Mouse (Mus musculus) stomach, postnatal 0 days (tissue): Measurements from ENCODE around the gene Tmem189.

Source experiments
- CTCF ChIP-seq: IDR thresholded peaks from 2 replicates; pipeline ENCODE4 v1.5.1; 2016; ENCODE audit warnings: antibody characterized with exemption, low read depth, mild to moderate bottlenecking, moderate library complexity
- EP300 ChIP-seq: optimal IDR thresholded peaks from 2 replicates; pipeline ENCODE3; 2016; ENCODE audit warnings: antibody characterized with exemption

- no peak for TF ChIP-seq CTCF
- no peak for TF ChIP-seq EP300
These were observed 41.5 kb upstream of the Tmem189 start for GRCm38 (mm10) chr2:167731149-167731548.
